Mouse (Mus musculus): ENCODE data around the gene Chpt1.
"Not testable (repeated sequence)": the region's sequence is repeated elsewhere in the genome, so short reads cannot be mapped to it uniquely, and the experiment has no call there.

Gene Chpt1

DNA sequence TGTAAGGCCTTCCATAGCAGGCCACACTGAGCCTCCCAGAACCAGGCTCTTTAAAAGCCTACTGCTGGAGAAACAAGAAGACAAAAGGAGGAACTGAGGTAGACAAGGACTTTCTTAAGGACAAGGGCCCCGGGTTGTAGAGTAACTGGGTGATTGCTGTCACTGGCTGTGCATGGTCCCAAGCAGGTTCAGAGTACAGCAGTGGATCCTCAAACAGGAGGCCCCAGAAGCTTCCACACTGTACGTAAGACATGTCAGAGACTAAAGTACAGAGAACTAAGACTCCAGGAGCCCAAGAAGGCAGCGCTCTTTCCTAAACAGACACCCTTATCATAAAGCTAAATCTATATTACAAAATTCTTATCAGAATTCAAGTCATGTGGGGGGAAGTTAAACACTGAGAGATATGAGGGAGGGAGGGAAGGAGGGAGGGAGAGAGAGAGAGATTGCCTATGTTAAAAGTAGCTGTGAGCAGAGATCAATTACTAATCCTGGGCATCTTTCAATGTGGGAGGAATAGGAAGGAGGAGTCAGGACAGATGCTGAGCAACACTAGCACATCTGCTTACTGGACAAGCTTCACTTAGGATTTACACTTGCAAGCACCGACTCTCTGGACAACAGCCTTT lies 8.8 kb downstream of the Chpt1 start:
- DNase-seq (ENCODE audit: low read depth, low spot score), result no peak

DNA sequence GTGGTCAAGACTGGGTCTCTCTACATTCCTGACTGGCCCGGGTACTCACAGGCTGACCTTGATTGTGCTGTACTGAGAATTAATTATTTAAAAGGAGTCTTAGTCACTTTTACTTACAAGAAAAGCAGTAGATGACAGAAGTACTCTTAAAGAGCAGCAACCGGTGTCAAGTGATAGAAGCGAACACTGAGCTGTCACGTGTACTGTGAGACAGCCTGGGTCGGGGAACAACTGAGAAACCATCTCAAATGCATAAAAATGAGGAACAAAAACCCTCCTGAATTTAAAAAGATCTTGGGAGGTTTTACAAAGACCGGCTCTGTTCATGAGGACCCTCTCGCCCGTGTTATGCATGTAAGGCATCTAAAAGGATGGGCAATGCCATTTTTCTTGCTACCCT lies 11.2 kb downstream of the Chpt1 start:
- DNase-seq (ENCODE audit: low read depth, low spot score), result no peak

GRCm38 (mm10) chr10:88491632-88492031 lies 12.2 kb downstream of the Chpt1 start:
- peak; percentile 62 for DNase-seq (ENCODE audit: low read depth, low spot score)

DNA sequence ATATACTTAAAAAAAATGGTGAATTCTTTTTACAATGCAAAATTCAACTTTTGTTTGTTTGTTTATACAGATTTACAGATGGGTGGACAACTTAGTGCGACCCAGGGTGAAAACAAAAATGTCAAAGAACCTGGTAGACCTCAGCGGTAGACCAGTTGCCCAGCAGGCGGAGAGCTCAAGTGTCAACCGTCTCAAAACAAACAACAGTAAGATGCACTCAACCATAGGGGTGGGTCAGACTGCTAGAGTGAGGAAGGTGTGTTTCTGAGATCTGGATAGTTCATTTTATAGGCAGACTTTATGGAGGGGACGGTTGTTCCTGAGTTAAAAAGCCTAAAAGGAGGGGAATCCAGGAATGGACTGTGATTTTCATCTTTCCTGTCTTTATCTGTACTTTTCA lies 15.2 kb downstream of the Chpt1 start:
- DNase-seq (ENCODE audit: low read depth, low spot score), result no peak

DNA sequence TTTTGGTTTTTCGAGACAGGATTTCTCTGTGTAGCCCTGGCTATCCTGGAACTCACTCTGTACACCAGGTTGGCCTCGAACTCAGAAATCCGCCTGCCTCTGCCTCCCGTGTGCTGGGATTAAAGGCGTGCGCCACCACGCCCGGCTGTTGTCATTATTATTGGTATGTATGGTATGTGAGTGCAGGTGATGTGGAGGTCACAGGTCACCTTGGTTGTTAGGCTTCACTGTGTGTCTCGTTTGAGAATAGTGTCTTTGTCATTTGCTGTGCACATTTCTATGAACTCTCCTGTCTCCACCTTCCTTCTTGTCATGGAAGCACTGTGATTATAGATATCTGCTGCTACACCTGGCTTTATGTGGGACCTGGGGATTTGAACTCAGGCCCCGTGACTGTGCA lies 21.0 kb downstream of the Chpt1 start:
- not testable (repeated sequence) for DNase-seq (ENCODE audit: low read depth, low spot score)

- no peak for DNase-seq (ENCODE audit: low read depth, low spot score)
Observed at GRCm38 (mm10) chr10:88460122-88460820, 43.6 kb downstream of the Chpt1 start.

GRCm38 (mm10) chr10:88459502-88459992 lies 44.3 kb downstream of the Chpt1 start, which contains the start of gene Sycp3:
TSS of gene Sycp3 (plus strand) at chr10:88459569.
- DNase-seq (ENCODE audit: low read depth, low spot score), result no peak

- no peak for DNase-seq (ENCODE audit: low read depth, low spot score)
Observed at GRCm38 (mm10) chr10:88457816-88458215, 46.1 kb downstream of the Chpt1 start.

DNA sequence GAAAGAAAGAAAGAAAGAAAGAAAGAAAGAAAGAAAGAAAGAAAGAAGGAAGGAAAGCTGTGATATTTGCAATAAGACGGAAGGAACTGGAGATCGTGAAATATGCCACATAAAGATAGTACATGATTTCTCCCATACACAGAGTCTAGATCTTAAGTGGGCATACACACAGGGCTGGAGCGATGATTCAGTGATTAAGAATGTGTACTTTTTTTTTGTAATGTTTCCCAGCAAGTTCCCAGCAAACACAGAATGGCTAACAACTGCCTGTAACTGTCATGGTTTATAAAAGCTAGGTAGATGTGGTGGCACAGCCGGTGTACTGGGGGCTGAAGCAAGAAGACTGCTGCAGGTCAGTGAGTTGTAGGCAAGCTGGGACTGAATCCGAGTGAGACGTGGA lies 51.9 kb downstream of the Chpt1 start:
- DNase-seq (ENCODE audit: low read depth, low spot score), result peak; percentile 83

- peak; percentile 88 for DNase-seq (ENCODE audit: low read depth, low spot score)
Observed at GRCm38 (mm10) chr10:88451221-88451620, 52.7 kb downstream of the Chpt1 start.

DNA sequence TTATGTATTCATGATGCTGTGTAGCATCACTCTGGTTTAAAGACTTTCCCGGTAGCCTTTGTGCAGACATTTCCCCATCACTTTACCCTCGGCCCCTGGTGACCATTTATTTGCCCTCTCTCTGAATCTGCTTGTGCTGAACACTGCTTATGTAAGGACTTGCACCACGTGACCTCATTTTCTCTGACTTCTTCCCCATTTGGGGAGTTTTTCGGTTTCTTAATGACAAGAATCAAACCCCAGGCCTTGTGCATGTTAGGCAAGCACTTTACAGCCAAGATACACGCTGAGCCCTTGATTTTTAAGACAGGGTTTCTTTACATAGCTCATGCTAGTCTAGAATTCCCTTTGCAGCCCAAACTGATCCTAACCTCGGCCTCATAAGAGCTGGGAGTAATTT lies 62.6 kb downstream of the Chpt1 start:
- no peak for DNase-seq (ENCODE audit: low read depth, low spot score)

DNA sequence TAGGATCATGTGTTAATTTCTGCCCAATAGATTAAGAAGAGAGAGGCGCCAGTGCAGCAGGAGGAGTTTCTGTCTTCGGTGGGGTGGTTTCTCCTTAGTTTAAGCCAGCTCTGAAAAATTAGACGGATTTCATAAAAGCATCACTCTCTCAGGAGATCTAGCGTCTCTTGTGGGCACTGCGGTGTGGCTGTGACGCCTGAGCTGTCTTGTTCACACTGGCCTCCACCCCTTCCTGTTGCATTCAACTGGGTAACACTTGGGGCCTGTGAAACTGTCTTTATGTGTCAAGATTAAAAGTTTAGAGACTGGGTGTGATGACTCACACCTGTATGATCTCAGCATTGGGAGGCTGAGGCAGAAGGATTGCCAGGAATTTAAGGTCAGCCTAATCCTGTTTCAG lies 75.9 kb downstream of the Chpt1 start:
- no peak for DNase-seq (ENCODE audit: low read depth, low spot score)

GRCm38 (mm10) chr10:88426896-88427295 lies 77.0 kb downstream of the Chpt1 start:
- DNase-seq (ENCODE audit: low read depth, low spot score), result no peak

- peak; percentile 86 for DNase-seq (ENCODE audit: low read depth, low spot score)
Observed at GRCm38 (mm10) chr10:88426158-88426816, 77.6 kb downstream of the Chpt1 start.

DNA sequence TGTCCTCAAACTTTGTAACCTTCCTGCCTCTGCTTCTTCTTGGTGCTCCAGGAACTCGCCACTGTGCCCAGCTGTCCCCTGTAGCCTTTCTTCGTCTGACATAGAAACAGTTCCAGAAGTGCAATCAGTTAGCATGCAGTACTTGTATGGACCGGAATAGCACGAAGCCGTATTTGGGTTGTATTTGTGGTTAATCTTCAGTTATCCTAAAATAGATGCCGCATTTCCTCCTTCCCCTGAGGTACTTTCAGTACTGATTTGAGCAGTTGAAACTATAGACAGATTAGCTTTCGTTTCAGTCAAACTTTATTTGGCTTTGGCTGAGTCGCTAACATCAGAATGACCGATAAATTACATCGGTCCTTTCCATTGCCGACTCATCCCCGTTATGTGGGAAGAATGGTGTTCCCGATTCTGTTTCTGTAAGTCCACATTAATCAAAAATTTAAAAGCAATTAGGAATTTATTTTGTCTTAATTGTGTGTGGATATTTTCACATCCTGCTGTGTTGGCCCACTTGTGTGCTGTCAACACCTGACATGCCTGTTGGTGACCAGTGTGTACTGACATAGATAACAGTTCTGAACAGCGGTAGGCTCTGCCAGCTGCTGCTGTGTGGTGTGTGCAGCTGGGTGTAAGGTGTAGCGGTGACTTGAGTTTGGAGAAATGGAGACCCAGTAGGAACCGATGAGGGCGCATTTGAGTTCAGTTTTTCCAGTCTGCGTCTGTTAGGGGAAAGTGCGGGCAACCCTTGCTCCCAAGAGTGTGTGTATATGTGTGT lies 83.0 kb downstream of the Chpt1 start:
- no peak for DNase-seq (ENCODE audit: low read depth, low spot score)

DNA sequence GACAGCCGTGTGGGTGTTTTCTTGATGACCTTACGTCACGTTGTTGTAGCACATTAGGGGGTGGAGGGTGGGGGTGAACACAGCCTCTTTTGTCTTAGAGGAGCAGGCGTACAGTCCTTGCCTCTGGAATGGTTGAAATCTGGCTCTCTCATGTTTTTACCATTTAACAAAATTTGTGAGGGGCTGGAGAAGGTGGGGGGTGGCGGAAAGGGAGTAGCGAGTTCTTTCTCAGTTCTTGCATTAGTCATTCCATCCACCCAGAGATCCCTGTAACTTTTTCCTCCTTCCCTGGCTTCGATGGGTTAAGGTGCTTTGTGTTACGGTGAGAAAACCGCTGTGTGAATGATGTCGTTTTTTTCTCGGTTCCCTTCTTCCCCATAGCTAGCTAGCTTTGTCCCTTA lies 83.7 kb downstream of the Chpt1 start:
- peak; percentile 20 for DNase-seq (ENCODE audit: low read depth, low spot score)

DNA sequence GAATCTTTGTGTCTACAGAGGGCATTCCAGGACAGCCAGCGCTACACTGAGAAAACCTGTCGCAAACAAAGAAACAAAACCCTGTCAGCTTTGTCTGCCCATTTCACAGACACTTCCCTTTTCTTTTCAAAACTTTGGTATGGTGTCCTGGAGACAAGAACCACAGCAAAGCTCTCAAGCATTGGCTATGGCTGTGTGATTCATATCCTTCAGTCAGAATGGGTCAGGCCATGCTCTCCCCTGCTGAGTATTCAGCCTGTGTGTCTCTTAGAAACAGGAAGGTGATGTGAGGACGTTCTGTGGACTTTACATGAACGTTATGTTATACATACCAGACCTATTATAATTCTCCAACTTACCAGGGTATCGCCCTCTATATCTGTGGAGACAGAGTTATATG lies 86.2 kb downstream of the Chpt1 start:
- DNase-seq (ENCODE audit: low read depth, low spot score), result no peak

- no peak for DNase-seq (ENCODE audit: low read depth, low spot score)
Observed at GRCm38 (mm10) chr10:88412290-88412995, 91.4 kb downstream of the Chpt1 start.

DNA sequence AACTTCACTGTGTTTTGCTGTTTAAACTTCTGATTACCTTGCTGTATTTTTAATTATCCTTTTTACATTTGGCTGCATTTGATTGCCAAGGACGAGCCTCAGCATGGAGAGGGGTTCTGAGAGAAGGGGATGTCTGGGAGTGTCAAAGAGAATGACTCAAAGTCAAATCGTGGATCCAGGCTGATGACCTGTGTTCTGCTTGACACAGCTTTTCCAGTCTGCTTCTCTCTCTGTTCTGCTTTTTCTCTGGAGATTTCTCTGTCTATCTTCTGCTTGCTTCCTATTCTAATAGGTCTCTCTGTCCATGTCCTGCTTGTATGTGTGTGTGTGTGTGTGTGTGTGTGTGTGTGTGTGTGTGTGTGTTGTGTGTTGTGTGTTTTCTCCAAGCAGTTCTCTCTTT lies 94.1 kb downstream of the Chpt1 start:
- DNase-seq (ENCODE audit: low read depth, low spot score), result no peak

GRCm38 (mm10) chr10:88407875-88408631 lies 95.8 kb downstream of the Chpt1 start:
- DNase-seq (ENCODE audit: low read depth, low spot score), result no peak

GRCm38 (mm10) chr10:88405812-88406211 lies 98.1 kb downstream of the Chpt1 start:
- peak; percentile 66 for DNase-seq (ENCODE audit: low read depth, low spot score)

Data from 3T3-L1 (cell line).